Mouse (Mus musculus): ENCODE measurements around the gene Ncor2. TPM values are rescaled to one million over a fixed set of nuclear protein-coding genes. Genes with fewer than 3 reads are reported as not detected.
A peak's percentile ranks its signal among the peaks of the same experiment; 100 is the strongest.

Ncor2 gene
- polyA plus RNA-seq, 1 experiment: not detected

DNA sequence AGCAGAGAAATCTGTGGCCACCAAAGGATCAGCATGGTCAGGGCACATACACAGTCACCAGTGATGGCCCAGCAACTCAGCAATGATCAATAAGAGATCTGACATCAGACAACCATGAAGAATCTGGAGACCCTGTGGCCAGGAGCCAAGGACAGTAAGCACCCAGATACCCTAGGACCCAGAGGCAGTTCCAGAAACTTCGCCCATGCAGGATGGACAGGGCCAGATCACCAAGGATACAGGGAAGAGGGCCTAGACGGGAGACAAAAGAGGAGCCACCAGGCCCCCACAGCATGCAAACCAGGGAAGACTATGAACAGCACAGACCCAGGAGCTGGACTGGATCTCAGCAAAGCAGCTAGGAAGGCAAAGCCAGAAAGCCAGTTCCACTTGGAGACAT is 47.0 kb downstream of the Ncor2 start:
- Histone ChIP-seq H3K4me1 (ENCODE audit: control insufficient read depth, insufficient read depth, low read length) (peaks cover 88% of the 10 kb centered on the region), H3K4me3 (ENCODE audit: insufficient read depth, low read depth, low read length) (no peak overlapping the region), H3K27ac (ENCODE audit: insufficient read depth, low read depth, low read length) (peak overlapping the region; percentile 2; the same call in 1 of the 2 replicates)
- no peak for TF ChIP-seq POLR2A (IDR thresholded peaks at IDR 0.05; ENCODE audit: insufficient read depth, low read depth, low read length)
- TF ChIP-seq CTCF (IDR thresholded peaks at IDR 0.05; ENCODE audit: insufficient read depth, low read depth, low read length): no peak
- WGBS: 60% methylated on average over 2 of the region's 2 CpGs

DNA sequence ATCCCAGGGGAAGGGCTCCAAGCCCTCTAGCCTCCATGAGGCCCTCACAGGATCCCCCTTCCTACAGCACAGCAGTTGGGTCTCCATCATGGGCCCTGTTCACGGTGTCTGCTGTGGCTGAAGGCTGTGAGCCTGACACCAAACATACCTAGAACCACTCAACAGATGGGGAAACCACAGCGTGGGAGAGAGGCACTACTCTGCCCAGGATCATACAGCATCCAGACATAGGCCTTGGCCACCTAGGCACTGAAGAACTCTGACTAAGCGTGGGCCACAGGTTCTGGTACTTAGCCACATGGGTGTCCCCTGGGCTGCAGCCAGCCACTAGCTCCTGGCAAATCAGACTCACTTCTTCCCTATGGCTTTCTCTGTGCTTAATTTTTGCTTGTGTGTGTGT is 48.6 kb downstream of the Ncor2 start:
- WGBS: 69% methylated on average over 3 of the region's 3 CpGs
- no peak overlapping the region for H3K4me3 ChIP-seq (ENCODE audit: insufficient read depth, low read depth, low read length)
- no peak for TF ChIP-seq POLR2A (IDR thresholded peaks at IDR 0.05; ENCODE audit: insufficient read depth, low read depth, low read length)
- no peak for TF ChIP-seq CTCF (IDR thresholded peaks at IDR 0.05; ENCODE audit: insufficient read depth, low read depth, low read length)
- H3K4me1 ChIP-seq (ENCODE audit: control insufficient read depth, insufficient read depth, low read length): peaks cover 90% of the 10 kb centered on the region
- 0 out of 2 replicates have a peak overlapping the region, but pooled peaks have one; percentile 3 for H3K27ac ChIP-seq (ENCODE audit: insufficient read depth, low read depth, low read length)

GRCm38 (mm10) chr5:125128939-125129385 is 50.1 kb downstream of the Ncor2 start:
- WGBS: 28% methylated on average over 14 of the region's 14 CpGs
- TF ChIP-seq POLR2A (IDR thresholded peaks at IDR 0.05; ENCODE audit: insufficient read depth, low read depth, low read length) (no peak), CTCF (IDR thresholded peaks at IDR 0.05; ENCODE audit: insufficient read depth, low read depth, low read length) (no peak)
- Histone ChIP-seq H3K4me3 (ENCODE audit: insufficient read depth, low read depth, low read length) (no peak overlapping the region), H3K4me1 (ENCODE audit: control insufficient read depth, insufficient read depth, low read length) (peaks cover 90% of the 10 kb centered on the region), H3K27ac (ENCODE audit: insufficient read depth, low read depth, low read length) (peak overlapping the region; percentile 38)

- no peak overlapping the region for H3K27ac ChIP-seq (ENCODE audit: insufficient read depth, low read depth, low read length)
- no peak overlapping the region for H3K4me3 ChIP-seq (ENCODE audit: insufficient read depth, low read depth, low read length)
- WGBS: 92% methylated on average over 1 of the region's 1 CpGs
- TF ChIP-seq POLR2A (IDR thresholded peaks at IDR 0.05; ENCODE audit: insufficient read depth, low read depth, low read length) (no peak), CTCF (IDR thresholded peaks at IDR 0.05; ENCODE audit: insufficient read depth, low read depth, low read length) (no peak)
- H3K4me1 ChIP-seq (ENCODE audit: control insufficient read depth, insufficient read depth, low read length): peaks cover 89% of the 10 kb centered on the region
Observed at GRCm38 (mm10) chr5:125127920-125128319, 51.1 kb downstream of the Ncor2 start.

GRCm38 (mm10) chr5:125127426-125127825 is 51.6 kb downstream of the Ncor2 start:
- WGBS: 90% methylated on average over 4 of the region's 4 CpGs
- TF ChIP-seq POLR2A (IDR thresholded peaks at IDR 0.05; ENCODE audit: insufficient read depth, low read depth, low read length) (no peak), CTCF (IDR thresholded peaks at IDR 0.05; ENCODE audit: insufficient read depth, low read depth, low read length) (no peak)
- peaks cover 88% of the 10 kb centered on the region for H3K4me1 ChIP-seq (ENCODE audit: control insufficient read depth, insufficient read depth, low read length)
- H3K27ac ChIP-seq (ENCODE audit: insufficient read depth, low read depth, low read length): no peak overlapping the region
- H3K4me3 ChIP-seq (ENCODE audit: insufficient read depth, low read depth, low read length): no peak overlapping the region

DNA sequence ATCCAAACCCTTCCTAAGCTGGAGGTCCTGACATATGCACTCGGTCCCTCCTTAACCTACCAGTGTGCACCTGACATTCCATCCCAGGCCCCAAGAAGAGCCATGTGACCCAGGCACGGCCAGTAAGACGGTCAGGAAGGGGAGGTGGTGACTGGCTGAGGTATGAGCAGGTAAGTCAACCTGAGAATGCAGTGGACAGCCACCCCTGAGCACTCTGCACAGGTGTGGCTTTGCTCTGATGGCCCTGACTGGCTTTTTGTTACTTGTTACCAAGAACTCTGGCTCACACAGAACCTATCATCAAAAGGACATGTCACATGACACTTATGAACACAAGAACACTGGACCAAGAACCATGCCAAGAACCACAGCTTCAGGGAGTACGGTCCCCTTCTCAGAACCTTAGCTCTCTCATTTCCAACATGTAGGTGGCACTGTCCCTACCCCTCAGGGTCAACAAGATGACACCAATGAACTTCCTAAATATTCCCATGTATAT is 53.0 kb downstream of the Ncor2 start:
- Histone ChIP-seq H3K27ac (ENCODE audit: insufficient read depth, low read depth, low read length) (0 out of 2 replicates have a peak overlapping the region, but pooled peaks have one; percentile 17), H3K4me3 (ENCODE audit: insufficient read depth, low read depth, low read length) (no peak overlapping the region), H3K4me1 (ENCODE audit: control insufficient read depth, insufficient read depth, low read length) (peaks cover 88% of the 10 kb centered on the region)
- WGBS: 72% methylated on average over 4 of the region's 4 CpGs
- TF ChIP-seq POLR2A (IDR thresholded peaks at IDR 0.05; ENCODE audit: insufficient read depth, low read depth, low read length) (no peak), CTCF (IDR thresholded peaks at IDR 0.05; ENCODE audit: insufficient read depth, low read depth, low read length) (no peak)

GRCm38 (mm10) chr5:125125219-125125618 is 53.8 kb downstream of the Ncor2 start:
- WGBS: 59% methylated on average over 3 of the region's 3 CpGs
- Histone ChIP-seq H3K4me1 (ENCODE audit: control insufficient read depth, insufficient read depth, low read length) (peaks cover 85% of the 10 kb centered on the region), H3K27ac (ENCODE audit: insufficient read depth, low read depth, low read length) (0 out of 2 replicates have a peak overlapping the region, but pooled peaks have one; percentile 43), H3K4me3 (ENCODE audit: insufficient read depth, low read depth, low read length) (no peak overlapping the region)
- TF ChIP-seq CTCF (IDR thresholded peaks at IDR 0.05; ENCODE audit: insufficient read depth, low read depth, low read length) (peak; percentile 10; the same call in 1 of the 2 replicates), POLR2A (IDR thresholded peaks at IDR 0.05; ENCODE audit: insufficient read depth, low read depth, low read length) (no peak)

DNA sequence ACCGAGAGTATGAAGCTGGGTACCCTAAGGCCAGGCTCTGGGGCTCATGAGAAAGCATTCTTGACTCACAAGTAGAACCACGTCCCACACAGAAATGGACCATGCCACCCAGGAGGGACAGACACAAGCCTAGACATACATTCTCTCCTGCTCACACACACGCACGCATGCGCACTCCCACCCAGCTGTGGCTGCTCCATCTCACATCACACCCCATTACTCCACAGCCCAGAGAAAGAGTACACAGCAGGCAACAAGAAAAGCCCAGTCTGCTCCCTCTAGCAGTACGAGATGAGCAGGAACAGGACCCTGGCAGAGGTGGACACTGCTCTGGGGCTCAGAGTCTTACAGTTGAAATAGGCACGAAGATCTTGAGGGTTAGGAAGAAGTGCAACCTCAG is 55.0 kb downstream of the Ncor2 start:
- Histone ChIP-seq H3K4me3 (ENCODE audit: insufficient read depth, low read depth, low read length) (no peak overlapping the region), H3K27ac (ENCODE audit: insufficient read depth, low read depth, low read length) (no peak overlapping the region), H3K4me1 (ENCODE audit: control insufficient read depth, insufficient read depth, low read length) (peaks cover 83% of the 10 kb centered on the region)
- WGBS: 53% methylated on average over 7 of the region's 7 CpGs
- no peak for TF ChIP-seq POLR2A (IDR thresholded peaks at IDR 0.05; ENCODE audit: insufficient read depth, low read depth, low read length)
- no peak for TF ChIP-seq CTCF (IDR thresholded peaks at IDR 0.05; ENCODE audit: insufficient read depth, low read depth, low read length)

DNA sequence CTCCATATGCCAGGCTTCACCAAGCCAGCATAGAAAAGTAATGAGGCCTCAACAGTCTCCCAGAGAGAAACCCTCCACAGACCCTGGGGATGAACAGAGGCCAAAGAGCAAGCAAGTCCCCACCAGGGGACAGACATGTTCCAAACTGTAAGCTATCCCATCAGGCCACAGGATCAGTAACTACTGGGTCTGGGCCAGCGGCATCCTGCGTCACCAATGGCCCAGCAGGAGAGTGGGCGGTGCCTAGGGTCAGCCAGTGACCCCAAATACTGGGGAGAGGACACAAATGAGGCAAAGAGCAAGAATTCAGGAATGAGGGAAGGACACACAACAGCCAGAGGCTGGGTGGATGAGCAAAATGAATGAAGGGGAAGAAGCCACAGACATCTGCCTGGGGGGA is 55.8 kb downstream of the Ncor2 start:
- WGBS: 39% methylated on average over 3 of the region's 3 CpGs
- no peak for TF ChIP-seq POLR2A (IDR thresholded peaks at IDR 0.05; ENCODE audit: insufficient read depth, low read depth, low read length)
- no peak for TF ChIP-seq CTCF (IDR thresholded peaks at IDR 0.05; ENCODE audit: insufficient read depth, low read depth, low read length)
- H3K4me1 ChIP-seq (ENCODE audit: control insufficient read depth, insufficient read depth, low read length): peaks cover 83% of the 10 kb centered on the region
- no peak overlapping the region for H3K27ac ChIP-seq (ENCODE audit: insufficient read depth, low read depth, low read length)
- H3K4me3 ChIP-seq (ENCODE audit: insufficient read depth, low read depth, low read length): no peak overlapping the region
